Mouse (Mus musculus) left cerebral cortex, adult 11 months (tissue): ENCODE measurements around the gene Gm29609.

Experiments used
- DNase-seq: peaks from one replicate; pipeline ENCODE4 v3.0.0; 2022; ENCODE audit warnings: low spot score

Gene Gm29609

GRCm38 (mm10) chr5:31198170-31198569 is 18.5 kb upstream of the Gm29609 start:
- no peak for DNase-seq

- DNase-seq, result no peak
Observed at GRCm38 (mm10) chr5:31197072-31197471, 17.4 kb upstream of the Gm29609 start.

GRCm38 (mm10) chr5:31196207-31196606 is 16.5 kb upstream of the Gm29609 start:
- no peak for DNase-seq

- no peak for DNase-seq
Observed at GRCm38 (mm10) chr5:31195671-31196070, 16.0 kb upstream of the Gm29609 start.

- DNase-seq, result no peak
Observed at GRCm38 (mm10) chr5:31194486-31195485, 15.1 kb upstream of the Gm29609 start.

- DNase-seq, result no peak
Observed at GRCm38 (mm10) chr5:31193631-31194281, 14.0 kb upstream of the Gm29609 start.

- peak; percentile 98 for DNase-seq
Observed at GRCm38 (mm10) chr5:31192939-31193630, 13.4 kb upstream of the Gm29609 start, which contains the start of the genes Snx17 and Eif2b4. Gene Snx17 (plus strand): TSS chr5:31193227. Gene Eif2b4 (minus strand): TSS chr5:31193430.

- no peak for DNase-seq
Observed at GRCm38 (mm10) chr5:31192045-31192938, 12.6 kb upstream of the Gm29609 start.

GRCm38 (mm10) chr5:31190201-31190600 is 10.5 kb upstream of the Gm29609 start:
- DNase-seq, result no peak

GRCm38 (mm10) chr5:31188223-31188840 is 8.6 kb upstream of the Gm29609 start:
- DNase-seq, result no peak

- no peak for DNase-seq
Observed at GRCm38 (mm10) chr5:31183678-31184077, 4.0 kb upstream of the Gm29609 start.

GRCm38 (mm10) chr5:31181183-31181770 is 1.6 kb upstream of the Gm29609 start:
- DNase-seq, result no peak

GRCm38 (mm10) chr5:31179301-31179765 is 378 bp downstream of the Gm29609 start:
- DNase-seq, result no peak

- DNase-seq, result no peak
Observed at GRCm38 (mm10) chr5:31168630-31169029, 11.1 kb downstream of the Gm29609 start.

GRCm38 (mm10) chr5:31164878-31165277 is 14.8 kb downstream of the Gm29609 start:
- DNase-seq, result no peak

GRCm38 (mm10) chr5:31162462-31162861 is 17.2 kb downstream of the Gm29609 start:
- DNase-seq, result no peak

GRCm38 (mm10) chr5:31154152-31154553 is 25.6 kb downstream of the Gm29609 start, which contains the start of gene Mpv17:
Gene Mpv17 (minus strand): TSS chr5:31154251.
- DNase-seq, result peak; percentile 86

GRCm38 (mm10) chr5:31153516-31154151 is 26.1 kb downstream of the Gm29609 start:
- no peak for DNase-seq

GRCm38 (mm10) chr5:31151746-31152145 is 28.0 kb downstream of the Gm29609 start:
- no peak for DNase-seq

- no peak for DNase-seq
Observed at GRCm38 (mm10) chr5:31149781-31150180, 29.9 kb downstream of the Gm29609 start.
